Mouse (Mus musculus) testis, adult 2 months (tissue): Measurements from ENCODE around the gene Gm28360.
"Not testable (repeated sequence)": the region's sequence is repeated elsewhere in the genome, so short reads cannot be mapped to it uniquely, and the experiment has no call there.

Source experiments
- CTCF ChIP-seq: fragments of 200-500 bp; IDR thresholded peaks from 2 replicates; pipeline ENCODE4 v1.5.1; 2012; ENCODE audit warnings: low read depth, mild to moderate bottlenecking, inconsistent platforms, low read length, moderate library complexity; ENCODE audit not compliant: control insufficient read depth, insufficient read depth, insufficient replicate concordance
- POLR2A ChIP-seq: fragments of 200-500 bp; IDR thresholded peaks from 2 replicates; pipeline ENCODE4 v1.6.1; 2012; ENCODE audit warnings: low read depth, mild to moderate bottlenecking, inconsistent platforms, low read length, moderate library complexity; ENCODE audit not compliant: control insufficient read depth

DNA sequence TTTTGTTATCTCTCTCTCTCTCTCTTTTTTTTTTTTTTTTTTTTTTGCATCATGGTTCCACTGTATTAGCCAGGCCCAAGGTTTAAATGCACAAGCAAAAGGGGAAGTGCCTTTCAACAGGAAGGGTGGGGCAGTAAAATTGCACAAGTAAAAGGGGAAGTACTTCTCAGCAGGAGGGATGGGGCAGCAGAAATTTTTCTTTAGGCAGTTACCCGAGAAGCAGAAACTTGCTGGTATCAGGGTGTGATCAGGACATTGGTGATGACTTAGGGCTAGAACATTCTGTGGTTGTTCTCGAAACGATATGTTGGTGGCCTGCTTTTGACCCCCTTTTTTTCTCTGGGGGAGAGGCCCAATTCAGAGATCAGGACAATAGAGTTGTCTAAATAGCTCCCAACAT, 21.8 kb downstream of the Gm28360 start:
- TF ChIP-seq CTCF, POLR2A: not testable (repeated sequence)
